Mouse (Mus musculus) thymus, postnatal 0 days (tissue): Measurements from ENCODE around the gene Ramp2. TPM values are rescaled to one million over a fixed set of nuclear protein-coding genes. Genes with fewer than 3 reads are reported as not detected.

Experiments
- DNase-seq: peaks from one replicate; pipeline ENCODE4 v3.0.0-alpha.2; 2015; ENCODE audit warnings: low spot score
- polyA plus RNA-seq: library from polyadenylated mRNA; unstranded; fragments of >200 nt; fragmentation: Nextera tagmentation; extraction: Ambion mirVana; gene quantifications from 2 replicates; pipeline ENCODE4 v1.2.1, GENCODE M21; 2015

The Ramp2 gene
- 29.6 and 30.8 TPM in 2 replicates for polyA plus RNA-seq

DNA sequence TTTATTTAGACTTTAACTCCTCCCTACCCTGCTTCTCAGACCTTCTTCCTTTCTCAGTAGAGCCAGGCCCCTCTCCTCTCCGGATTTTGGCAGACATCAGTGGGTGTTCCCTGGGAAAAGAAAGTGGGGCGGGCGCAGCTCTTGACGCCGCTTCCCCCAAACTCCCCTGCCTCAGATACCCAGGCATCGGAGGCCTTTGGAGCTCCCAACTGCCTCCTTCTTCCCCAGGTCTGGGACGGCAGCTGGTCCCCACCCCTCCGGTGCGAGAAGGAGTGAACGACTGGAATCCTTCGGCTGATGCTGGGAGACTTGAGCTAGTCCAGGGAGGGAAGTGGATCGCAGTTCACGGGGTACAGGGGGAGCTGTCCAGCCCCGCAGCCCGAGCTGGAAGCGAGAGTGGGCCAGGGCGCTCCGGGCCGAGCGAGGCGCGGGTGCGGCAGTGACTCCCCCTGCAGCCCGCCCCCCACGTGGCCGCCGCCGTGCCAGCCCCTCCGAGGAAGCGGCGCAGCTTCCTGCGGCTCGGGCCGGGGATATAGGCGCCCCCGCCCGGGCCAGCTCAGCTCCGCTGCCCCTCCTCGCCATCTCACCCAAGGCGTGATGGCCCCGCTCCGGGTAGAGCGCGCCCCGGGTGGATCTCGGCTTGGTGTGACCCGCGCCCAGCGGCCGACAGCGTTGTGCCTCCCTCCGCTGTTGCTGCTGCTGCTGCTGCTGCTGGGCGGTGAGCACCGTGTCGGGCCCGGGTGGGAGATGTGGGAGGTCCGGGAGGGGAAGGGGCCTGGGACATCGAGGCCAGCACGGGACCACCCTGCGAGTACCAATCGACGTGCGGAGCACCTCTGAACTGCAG, at the start of gene Ramp2:
Gene Ramp2 (plus strand): TSS at position 174 of the 847 bp plus-strand sequence.
- peak; percentile 37 for DNase-seq

DNA sequence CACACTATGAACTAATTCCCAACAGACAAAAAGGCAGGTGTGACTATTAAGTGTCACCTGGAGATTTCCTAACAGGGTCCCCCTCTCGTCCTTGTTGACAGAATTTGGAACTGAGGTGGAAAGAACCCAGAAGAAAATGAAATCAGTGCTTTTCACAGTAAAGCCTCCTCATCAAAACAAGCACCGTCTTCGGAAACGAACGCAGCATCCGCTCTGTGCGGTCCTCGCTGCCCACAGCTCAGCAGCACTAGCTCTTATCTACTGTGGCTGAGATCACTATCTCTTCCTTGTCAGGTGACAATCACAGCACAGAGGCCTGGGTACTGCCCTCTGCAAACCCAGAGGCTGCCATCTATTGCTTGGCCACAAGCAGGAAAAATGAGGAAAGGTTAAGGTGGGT, 49.7 kb upstream of the Ramp2 start:
- no peak for DNase-seq

DNA sequence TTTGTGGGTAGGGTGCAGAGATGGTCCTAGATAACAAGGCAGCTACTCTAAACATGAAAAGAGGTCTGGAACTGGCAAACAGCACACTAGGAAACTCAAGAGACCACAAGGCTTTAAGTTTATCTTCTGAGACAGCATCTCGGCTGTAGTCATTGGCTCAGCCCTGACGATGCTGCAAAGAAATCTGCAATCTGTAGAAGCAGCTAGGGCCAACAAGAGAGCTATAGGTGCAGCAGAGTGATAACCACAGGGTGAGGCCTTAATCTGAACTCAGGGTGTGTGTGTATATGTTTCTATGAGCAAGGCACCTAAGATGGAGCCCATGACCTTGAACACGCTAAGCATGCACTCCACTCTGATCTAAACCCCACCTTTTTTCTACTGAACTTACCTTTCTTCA, 46.3 kb upstream of the Ramp2 start:
- no peak for DNase-seq

DNA sequence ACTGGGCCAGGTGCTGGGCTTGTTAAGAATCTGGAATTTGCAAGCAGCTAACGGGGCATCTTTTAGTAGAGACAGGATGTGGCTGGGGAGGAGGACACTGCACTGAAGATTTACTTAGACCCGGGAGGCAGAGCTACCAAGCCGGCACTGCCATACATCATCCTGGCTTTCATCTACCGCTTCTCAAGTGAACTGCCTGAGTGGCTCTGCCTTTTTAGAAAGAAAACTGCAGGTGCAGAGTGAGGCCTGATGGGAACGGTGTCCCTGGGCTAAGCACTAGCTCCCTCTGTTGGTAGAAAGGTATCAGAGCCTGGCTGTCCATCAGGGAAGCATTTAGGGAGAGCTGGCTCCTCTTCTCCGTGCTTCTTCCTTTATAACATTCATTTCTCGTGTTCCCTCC, 44.8 kb upstream of the Ramp2 start:
- peak; percentile 92 for DNase-seq

DNA sequence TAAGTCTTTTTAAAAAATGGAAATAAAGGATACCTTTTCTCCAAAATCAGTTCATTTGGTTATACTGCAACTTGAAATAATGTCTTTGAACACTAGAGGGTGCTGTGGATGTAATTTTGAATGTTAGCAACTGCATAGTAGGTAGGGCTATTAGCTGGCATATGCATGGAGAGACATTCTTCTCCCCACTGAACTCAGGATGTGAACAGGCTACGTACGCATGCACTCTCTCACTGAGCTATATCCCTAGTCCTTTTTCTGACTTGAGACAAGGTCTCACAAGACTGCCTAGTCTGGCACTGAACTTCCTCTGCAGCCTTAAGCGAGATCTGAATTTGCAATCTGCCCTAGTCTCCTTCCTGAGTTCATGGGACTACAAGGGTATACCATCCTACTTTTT, 33.9 kb upstream of the Ramp2 start:
- DNase-seq: peak; percentile 84

DNA sequence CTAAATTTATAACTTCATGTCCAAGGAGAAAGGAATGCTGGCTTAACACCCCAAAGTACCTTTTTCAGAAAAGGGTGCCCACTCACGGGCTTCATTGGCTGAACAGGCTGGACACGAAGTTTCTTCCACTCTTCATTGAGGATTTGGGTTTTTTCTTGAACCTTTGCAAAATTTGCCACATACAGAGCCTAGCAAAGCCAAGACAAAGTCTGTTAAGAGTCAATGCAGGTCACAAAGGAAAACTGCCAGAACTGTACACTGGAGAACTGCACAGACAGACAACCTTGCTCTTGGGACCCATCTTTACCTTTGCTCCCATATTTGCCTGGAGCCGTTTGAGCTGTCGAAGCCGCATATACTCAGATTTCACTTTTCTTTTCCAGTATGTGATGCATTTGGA, 28.9 kb upstream of the Ramp2 start:
- DNase-seq: no peak

DNA sequence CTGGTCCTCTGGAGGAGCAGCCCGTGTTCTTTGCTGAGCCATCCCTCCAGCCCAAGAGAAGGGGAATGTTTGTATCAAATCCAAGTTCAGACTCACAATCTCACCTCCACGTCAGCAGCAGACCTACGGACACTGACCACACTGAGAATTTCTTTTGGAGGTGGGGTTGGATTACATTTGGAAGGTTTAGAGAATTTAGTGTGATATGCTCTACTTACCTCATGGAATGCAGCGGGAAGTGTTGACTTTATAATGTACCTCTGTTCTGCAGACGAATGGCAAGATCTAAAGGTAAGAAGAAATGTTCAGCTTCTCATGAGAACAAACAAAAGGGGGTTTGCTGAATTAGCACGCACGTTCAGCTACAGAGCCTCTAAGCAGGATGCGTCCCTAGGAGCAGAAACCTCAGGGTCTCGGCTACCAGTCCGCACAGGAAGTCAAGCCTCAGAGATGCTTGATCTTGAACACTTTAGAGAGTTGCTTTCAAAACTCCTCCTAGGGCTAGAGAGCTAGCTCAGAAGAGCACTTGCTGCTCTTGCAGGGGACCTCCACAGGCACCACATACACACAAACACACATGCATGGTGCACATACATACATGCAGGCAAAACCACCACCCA, 27.3 kb upstream of the Ramp2 start:
- peak; percentile 73 for DNase-seq

DNA sequence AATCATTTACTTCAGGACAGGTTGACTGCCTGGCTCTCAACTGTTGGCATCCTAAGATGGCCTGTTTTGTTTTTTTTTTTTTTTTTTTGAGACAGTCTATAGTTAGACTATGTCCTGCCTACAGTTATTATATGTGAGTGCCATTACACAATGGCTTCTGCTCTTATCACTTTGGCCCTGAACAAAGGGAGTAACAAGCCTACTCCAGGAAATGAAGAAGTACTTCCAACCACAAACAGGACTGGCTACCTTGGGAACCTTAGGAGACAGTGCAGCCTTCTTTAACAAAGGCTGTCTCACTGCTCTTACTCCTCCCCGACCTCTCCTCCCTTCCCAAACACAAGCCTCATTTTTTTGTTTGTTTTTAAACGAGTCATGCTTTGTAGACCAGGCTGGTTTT, 25.0 kb upstream of the Ramp2 start:
- no peak for DNase-seq

DNA sequence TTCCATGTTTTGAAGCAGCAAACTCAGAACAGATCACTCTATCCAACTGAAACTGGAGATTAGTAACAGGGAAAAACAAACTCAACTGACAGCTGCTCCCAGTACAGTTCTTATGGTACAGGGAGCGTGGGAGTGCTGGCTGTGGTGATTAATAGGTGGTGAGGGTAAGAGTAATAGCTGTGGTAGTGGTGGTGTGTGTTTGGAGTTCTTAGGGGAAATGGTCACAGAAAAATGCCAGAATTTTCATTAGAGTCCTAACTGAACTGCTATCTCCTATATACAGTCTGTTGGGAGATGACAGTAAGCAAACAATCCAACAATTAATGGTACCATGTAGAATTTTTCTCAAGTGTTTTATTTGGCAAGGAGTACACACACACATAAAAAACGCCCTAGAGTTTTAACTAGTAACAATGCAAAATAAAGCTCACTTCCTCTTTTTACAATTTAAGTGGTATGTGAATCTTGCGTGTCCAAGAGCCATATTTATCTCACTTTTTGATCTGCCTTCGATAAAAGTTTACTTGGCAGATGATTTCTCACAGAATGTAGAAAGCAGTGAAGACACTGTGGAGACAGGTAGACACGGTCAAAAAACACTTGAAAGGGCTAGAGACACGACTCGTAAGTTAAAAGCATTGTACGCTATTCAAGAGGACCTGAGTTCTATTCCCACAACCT, 24.4 kb upstream of the Ramp2 start:
- no peak for DNase-seq

DNA sequence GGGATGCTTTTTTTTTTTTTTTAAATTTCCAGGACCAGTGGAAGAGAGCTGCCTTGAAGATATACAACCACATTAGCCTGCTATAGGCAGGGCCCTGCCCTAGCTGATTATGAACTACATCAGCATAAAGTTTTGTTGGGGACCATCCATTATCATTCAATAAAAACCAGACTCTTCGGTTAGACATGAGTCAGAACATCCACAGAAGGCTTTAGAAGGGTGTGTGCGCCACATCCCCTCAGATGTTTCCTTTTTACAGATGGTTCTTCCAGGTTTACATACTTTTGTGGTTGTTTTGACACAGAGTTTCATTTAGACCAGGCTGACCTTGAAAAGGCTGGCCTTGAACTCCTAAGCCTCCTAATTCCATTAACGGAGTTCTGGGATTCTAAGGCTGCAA, 21.5 kb upstream of the Ramp2 start:
- DNase-seq: no peak

DNA sequence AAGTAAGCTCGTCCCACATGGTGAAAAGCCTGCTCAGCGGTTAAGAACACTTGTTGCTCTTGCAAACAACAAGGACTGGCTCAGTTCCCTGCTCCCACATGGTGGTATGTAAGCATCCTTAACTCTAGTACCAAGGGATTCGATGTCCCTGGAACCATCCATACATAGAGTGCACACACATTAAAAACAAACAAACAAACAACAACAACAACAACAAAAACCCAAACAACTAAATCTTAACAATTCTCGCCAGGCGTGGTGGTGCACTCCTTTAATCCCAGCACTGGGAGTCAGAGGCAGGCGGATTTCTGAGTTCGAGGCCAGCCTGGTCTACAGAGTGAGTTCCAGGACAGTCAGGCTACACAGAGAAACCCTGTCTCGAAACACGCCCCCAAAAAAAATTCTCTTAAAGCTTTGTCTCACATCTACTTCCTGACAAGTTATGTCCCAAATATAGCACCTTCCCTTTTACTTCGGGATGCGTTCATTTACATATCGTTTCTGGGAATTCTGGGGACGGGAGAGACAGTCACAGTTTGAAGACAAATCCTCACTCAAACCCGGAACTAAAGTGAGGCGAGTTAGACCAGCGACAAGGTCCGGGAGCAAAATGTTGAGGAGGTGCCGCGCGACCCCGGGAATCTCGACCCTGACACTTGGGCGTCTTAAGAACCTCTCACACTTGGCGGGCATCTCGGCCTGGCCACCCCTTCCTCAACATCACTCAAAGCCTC, 20.3 kb upstream of the Ramp2 start:
- DNase-seq: no peak

DNA sequence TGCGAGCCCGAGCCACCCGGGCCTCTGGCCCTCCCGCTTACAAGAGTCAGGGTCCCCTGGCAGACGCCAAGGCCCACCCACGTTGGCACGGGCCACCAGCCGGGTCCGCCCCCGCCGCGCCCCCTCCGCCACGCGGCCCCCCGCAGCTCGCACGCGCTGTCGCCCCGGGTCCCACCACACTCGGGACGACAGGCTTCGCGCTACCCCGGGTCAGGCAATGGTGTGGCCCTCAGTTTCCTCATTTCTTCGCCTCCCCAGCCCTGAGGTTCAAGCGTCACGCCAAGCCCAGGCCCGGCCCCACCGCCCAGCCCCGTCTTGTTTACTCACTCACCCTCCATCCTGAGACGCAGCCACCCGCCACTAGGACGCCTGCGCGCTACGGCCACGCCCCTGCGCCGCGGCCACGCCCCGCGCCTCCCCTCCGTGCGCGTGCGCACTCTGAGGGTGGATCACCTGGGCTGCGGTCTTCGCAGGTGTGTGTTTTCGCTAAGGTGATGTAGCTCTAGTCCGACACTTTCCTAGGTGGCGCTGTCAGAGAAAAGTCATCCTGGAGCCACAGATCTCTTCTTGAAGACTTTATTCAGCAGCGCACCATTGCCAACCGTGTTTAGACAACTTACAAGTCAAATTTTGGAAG, 19.6 kb upstream of the Ramp2 start, which contains the start of gene Ezh1:
Gene Ezh1 (minus strand): TSS at position 399 of the 637 bp plus-strand sequence.
- peak; percentile 86 for DNase-seq

DNA sequence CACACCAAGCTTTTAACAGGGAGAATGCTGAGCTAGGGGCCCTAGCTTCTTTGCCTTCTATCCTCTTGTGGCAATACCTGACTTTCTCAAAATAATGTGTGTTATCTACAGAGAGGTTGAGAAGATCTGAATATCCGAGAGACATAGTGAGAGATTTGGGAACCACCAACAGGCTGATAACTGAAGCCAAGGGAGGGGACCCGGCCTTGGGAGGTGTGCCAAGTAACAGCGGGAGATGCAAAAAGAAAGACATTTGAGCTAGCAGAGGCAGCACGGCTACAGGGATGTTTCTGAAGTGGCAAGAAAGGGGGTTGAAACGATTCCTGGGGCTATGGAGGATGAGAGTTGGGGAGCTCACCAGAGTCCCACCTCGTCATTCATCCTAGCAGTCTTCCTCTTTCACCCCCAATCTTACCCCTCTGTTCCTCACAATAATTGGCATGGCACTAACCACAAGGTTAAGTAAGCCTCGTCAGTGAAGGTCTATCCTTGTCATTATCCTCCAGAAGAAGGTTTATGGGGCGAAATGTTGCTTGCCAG, 16.4 kb upstream of the Ramp2 start:
- DNase-seq: no peak

DNA sequence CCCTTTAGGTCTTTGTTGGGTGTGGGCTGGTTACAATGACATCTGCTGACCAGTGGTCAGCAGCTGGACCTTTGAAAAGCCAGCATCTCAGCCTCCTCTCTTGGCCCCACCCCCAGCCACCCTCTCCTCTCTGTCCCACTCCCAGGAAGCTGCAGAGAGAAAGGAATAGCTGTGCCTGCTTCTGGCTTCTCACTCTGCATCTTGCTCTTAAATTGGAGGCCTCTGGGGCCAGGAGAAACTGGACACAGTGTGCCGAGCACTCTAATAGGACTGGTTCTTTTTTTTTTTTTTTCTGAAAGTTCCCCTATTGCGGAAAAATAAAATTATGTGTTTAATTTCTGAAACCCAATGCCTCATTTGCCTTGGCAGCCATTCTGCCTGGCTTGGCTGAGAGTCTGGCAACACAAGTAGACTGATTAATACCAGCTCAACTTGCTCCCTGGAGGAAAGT, 15.7 kb upstream of the Ramp2 start:
- no peak for DNase-seq

DNA sequence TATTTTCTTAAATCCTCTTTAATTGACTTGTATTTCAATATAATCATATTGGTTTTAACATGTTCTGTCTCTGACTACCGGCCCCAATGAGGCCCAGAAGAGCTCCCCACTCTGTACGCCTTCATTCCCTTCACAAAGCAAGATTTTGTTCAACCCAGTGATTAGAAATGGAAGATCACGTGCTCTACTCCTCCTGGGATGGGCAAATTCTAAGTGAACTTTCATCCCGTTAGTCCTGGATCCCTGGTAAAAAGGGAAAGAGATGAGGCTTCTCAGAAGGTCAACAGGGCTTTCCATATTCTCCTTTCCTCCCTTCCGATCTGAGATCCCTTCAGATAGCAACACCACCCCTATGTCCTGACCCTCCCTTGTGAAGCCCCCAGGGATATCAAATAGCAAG, 15.3 kb upstream of the Ramp2 start:
- DNase-seq: no peak

DNA sequence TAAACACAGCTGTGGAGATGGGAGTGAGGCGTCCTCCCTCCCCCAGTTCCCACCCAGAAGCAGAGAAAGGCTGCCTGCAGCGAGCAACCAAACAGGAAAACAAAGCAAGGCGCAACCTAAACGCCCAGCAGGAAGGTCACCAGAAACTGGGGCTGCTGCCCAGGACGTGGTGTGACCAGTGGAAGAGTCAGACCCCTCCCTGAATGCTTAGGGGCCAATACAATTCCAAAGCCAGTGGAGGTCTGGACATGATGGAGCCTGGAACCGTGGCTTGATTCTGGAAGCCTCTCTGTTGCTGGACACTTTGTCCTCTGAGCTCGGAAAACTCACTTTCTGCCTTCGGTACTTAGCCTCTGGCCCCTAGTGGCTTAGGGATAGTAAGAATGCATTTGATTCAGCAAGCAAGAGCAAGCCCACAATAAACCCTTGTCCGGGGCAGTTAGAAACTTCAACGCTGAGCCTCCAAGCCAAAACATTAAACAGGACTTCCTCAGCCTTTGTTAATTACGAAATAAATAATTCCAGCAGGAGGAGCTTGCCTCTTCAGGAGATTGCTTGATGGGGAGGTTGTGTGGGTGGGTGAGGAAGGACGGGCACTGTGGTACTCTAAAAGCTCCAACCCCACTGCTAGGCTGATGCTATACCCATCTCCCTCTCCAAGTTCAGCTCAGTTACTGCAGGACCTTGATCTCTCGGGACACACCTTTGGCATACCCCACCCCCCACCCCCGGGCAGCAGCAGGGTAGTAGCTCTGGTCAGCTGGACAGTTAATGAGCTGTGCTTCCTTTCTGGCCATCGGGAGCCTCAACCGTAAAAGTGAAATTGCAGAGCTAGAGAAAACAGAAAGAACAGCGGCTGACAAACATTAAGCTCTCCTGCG, 14.6 kb upstream of the Ramp2 start:
- no peak for DNase-seq

DNA sequence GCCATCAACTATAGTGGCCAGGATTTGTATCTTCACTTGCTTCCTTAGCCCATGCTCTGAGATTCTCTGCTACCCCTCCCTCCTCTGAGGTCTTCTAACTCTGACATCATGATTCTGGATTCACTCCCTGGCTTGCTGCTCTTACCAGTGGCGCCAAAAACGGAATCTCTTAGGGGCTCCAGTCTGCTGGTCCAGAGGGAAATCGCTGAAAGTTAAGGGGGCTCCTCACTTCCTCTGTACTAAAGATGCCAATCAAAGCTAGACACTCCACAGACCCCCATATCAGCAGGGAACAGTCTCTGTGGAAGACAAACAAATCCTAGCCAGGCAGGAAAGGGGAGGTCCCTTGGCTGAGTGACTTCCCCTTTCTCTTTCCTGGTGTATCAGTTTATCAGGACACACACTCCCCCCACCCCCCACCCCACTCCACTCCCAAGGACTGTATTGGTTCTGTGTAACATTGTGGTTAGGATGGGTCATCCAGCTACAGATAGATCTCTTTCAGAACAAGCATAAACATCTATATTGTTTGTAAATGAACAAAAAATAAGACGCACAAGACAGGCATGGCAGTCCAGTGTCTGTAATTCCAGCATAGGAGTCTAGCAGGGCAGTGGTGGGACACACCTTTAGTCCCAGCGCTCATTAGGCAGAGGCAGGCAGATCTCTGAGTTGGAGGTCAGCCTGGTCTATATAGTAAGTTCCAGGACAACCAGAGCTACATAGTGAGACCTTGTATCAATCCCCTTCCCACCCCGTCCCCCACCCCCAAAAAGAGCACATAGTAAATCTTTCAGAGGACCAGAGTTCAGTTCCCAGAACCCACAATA, 13.6 kb upstream of the Ramp2 start:
- no peak for DNase-seq

DNA sequence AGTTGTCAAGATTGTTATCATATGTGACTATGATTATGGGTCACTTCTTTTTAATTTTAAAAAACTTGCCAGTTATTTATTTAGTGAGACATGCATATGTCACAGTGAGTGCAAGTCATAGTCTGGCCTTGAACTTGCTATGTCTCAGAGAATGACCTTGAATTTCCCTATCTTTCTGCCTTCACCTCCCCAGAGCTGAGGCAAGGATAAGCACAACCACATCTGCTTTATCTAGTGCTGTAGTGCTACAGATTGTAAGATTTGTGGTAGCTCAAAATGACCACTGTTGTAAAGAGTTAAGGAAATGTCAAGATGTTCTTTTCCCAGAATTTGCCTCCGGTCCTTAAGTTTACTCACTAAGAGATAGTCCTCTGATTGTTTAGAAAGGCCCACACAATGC, 12.6 kb upstream of the Ramp2 start:
- DNase-seq: no peak

DNA sequence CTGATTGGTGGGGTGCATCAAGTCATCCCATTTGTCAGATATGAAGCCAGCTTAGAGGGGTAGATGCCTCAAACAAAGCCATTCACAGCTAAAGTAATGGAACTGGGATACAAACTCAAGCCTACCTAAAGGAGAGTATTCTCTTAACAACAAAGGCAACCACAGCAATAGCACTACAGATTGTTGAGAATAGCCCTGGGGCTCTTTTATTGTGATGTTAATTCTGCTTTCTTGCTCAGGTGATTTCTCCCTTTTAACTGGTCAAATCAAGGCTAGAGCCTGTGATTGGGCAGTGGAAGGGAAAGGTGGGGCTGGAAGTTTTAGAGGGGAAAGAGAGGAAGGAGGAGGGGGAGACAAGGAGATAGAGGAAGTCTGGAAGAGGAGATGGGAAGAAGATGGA, 11.7 kb upstream of the Ramp2 start:
- no peak for DNase-seq
